Mouse (Mus musculus) ES-E14 (cell line): ENCODE data around the gene Nsg2.

Experiments used
- CHD2 ChIP-seq: IDR thresholded peaks from 2 replicates; pipeline ENCODE4 v1.6.1; 2014; ENCODE audit warnings: mild to moderate bottlenecking, low read depth, low read length, inconsistent platforms
- HCFC1 ChIP-seq: IDR thresholded peaks from 2 replicates; pipeline ENCODE4 v1.6.1; 2012; ENCODE audit warnings: low read length, inconsistent platforms, borderline replicate concordance; ENCODE audit not compliant: insufficient read depth
- ZC3H11A ChIP-seq: IDR thresholded peaks from 2 replicates; pipeline ENCODE4 v1.6.1; 2012; ENCODE audit warnings: low read depth, mild to moderate bottlenecking, inconsistent platforms, low read length, borderline replicate concordance
- ZNF384 ChIP-seq: IDR thresholded peaks from 2 replicates; pipeline ENCODE4 v1.6.1; 2012; ENCODE audit warnings: low read depth, low read length, inconsistent platforms

GRCm38 (mm10) chr11:32011867-32012603, 11.8 kb downstream of the Nsg2 start:
- TF ChIP-seq CHD2 (no peak), ZNF384 (no peak), HCFC1 (no peak), ZC3H11A (no peak)
